Mouse (Mus musculus) erythroblast, embryonic 14.5 days (primary cell): ENCODE results near the gene Tfam. TPM values are rescaled to one million over a fixed set of nuclear protein-coding genes. Genes with fewer than 3 reads are reported as not detected.

ENCODE experiments used
- H3K27me3 ChIP-seq: 2 replicates; pipeline ENCODE4 v1.6.1; 2012; ENCODE audit warnings: inconsistent platforms; ENCODE audit not compliant: control insufficient read depth
- H3K36me3 ChIP-seq: 2 replicates; pipeline ENCODE4 v1.6.1; 2012; ENCODE audit warnings: mild to moderate bottlenecking, inconsistent platforms; ENCODE audit not compliant: control insufficient read depth
- H3K4me1 ChIP-seq: 2 replicates; pipeline ENCODE4 v1.6.1; 2012; ENCODE audit warnings: inconsistent platforms; ENCODE audit not compliant: control insufficient read depth
- H3K4me3 ChIP-seq: replicated peaks from 2 replicates; pipeline ENCODE3; 2012; ENCODE audit warnings: moderate library complexity, mild to moderate bottlenecking, inconsistent platforms
- H3K9me3 ChIP-seq: 2 replicates; pipeline ENCODE4 v1.6.1; 2012; ENCODE audit warnings: low read length, inconsistent platforms, mixed read lengths; ENCODE audit not compliant: control insufficient read depth
- GATA1 ChIP-seq: IDR thresholded peaks from 2 replicates; pipeline ENCODE4 v1.6.1; 2012; ENCODE audit warnings: low read length, inconsistent platforms, mixed read lengths
- TAL1 ChIP-seq: IDR thresholded peaks from 3 replicates; pipeline ENCODE4 v1.6.1; 2012; ENCODE audit warnings: low read length, inconsistent platforms, mixed read lengths
- polyA plus RNA-seq: library from polyadenylated mRNA; stranded (reverse); fragments of >175 nt; gene quantifications from 2 replicates; pipeline ENCODE4 v1.2.3, GENCODE M21; 2012

Gene Tfam
- polyA plus RNA-seq, 1 experiment = 0.28 TPM

DNA sequence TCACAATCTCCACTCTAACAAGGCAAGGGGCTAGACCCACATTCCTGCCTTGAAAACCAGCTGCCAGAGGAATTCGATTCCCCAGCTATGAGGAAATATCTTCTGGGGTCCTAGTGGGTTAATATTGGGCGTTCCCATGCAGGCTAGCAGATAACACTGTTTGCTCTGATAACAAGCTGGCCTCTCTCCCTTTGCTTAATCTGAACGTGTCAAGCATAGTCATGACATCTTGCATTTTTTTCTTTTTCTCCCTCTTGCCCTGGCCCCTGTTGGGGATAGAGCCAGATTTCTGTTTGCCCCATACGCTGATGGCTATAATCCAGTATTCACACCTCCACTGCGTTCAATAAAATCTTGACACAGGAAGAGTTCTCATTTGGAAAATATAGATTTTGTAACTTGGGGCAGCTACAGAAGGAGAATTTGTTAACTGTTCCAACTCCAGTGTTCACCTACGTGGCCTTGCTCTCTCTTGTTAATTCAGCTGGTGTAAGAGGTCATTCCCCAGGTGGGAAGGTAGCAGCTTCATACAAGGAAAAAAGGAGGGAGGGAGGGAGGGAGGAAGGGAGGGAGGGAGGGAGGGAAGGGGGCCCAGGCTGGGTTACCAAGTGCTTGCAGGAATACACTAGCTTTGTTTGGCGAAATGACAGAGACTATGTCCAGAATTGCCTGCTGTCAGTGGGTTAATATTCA, 54.6 kb downstream of the Tfam start:
- H3K4me3 ChIP-seq = no peak overlapping the region
- TF ChIP-seq TAL1 (no peak), GATA1 (no peak)
- peaks cover 11% of the 10 kb centered on the region; the same call in 1 of the 2 replicates for H3K9me3 ChIP-seq
- no peaks in the 10 kb centered on the region for H3K27me3 ChIP-seq
- no peaks in the 10 kb centered on the region for H3K4me1 ChIP-seq
- no peaks in the 10 kb centered on the region for H3K36me3 ChIP-seq

DNA sequence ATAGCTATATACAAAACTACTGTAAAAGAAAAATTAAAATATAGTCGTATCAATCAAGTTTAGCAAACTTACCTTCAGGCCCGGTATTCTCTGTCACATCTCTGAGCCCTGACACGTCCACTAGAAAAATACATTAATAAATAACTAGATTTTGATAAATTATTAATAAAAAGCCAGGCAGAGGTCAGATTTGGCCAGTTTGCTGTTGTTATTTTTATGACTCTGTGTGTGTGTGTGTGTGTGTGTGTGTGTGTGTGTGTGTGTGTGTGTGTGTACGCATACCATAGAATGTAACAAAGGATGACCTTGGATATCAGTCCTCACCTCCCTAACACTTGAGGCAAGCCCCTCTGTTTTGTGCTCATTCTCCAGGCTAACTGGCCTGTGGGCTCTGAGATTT, 56.1 kb downstream of the Tfam start:
- no peaks in the 10 kb centered on the region for H3K36me3 ChIP-seq
- H3K27me3 ChIP-seq = no peaks in the 10 kb centered on the region
- TF ChIP-seq TAL1 = no peak
- TF ChIP-seq GATA1 = no peak
- no peak overlapping the region for H3K4me3 ChIP-seq
- no peaks in the 10 kb centered on the region for H3K4me1 ChIP-seq
- H3K9me3 ChIP-seq = peaks cover 16% of the 10 kb centered on the region

DNA sequence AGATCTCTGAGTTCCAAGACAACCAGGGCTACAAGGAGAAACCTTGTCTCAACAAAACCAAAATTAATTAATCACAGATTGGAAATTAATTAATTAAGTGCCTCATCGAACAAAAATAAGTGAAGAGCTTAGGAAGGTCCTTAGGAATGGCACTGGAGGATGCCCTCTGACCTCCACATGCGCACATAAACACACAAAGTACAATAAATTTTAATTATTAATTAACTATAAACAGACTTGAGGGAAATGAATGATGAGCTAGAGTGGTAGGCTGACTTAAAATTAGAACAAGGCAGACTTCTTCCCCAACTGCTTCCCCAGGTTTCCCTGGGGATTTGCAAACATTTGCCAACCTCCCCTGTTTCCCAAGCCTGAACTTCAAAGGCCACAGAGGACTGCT, 57.0 kb downstream of the Tfam start:
- H3K4me1 ChIP-seq = no peaks in the 10 kb centered on the region
- TF ChIP-seq GATA1 (no peak), TAL1 (no peak)

DNA sequence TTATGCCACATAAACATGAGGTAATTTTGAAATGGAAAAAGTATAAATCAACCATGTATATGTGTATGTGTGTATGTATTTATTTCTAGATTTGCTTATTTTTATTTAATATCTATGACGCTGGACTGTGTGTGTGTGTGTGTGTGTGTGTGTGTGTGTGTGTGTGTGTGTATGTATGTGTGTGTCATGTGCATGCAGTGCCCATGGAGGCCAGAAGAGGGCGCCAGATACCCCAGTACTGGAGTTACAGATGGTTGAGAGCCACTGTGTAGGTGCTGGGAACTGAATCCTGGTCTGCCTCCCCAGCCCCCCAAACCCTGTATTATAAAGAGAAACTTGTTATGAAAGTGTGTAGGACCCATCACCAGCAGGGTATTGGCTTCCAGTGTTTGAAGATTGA, 58.0 kb downstream of the Tfam start:
- no peak for TF ChIP-seq TAL1
- TF ChIP-seq GATA1 = no peak
- Histone ChIP-seq H3K9me3 (peaks cover 15% of the 10 kb centered on the region), H3K27me3 (no peaks in the 10 kb centered on the region), H3K4me3 (no peak overlapping the region), H3K4me1 (no peaks in the 10 kb centered on the region), H3K36me3 (no peaks in the 10 kb centered on the region)

More for the DNA sequence above, 57.0 kb downstream of the Tfam start:
- Histone ChIP-seq H3K9me3 (peaks cover 20% of the 10 kb centered on the region), H3K36me3 (no peaks in the 10 kb centered on the region), H3K27me3 (no peaks in the 10 kb centered on the region), H3K4me3 (no peak overlapping the region)

DNA sequence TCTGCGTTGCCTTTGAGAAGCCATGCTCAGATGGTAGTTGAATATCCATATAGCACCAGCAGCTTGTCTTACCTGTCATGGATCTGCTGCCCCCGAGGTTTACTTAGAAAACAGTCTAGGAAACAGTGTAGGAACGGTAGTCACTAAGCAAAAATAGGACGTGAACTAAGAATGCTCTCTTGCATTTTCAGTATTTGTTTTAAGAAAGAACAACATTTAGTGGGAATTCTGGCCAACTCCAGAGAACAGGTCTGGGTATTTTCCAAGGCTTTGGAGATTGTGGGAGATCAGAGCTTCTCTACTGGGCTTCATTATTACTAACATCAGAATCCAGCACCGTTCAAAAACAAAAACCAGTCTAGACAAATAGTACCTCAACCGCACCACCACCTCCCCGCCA, 60.9 kb downstream of the Tfam start:
- Histone ChIP-seq H3K36me3 (no peaks in the 10 kb centered on the region), H3K27me3 (no peaks in the 10 kb centered on the region), H3K4me3 (no peak overlapping the region), H3K9me3 (peaks cover 15% of the 10 kb centered on the region), H3K4me1 (no peaks in the 10 kb centered on the region)
- TF ChIP-seq TAL1 (no peak), GATA1 (no peak)

DNA sequence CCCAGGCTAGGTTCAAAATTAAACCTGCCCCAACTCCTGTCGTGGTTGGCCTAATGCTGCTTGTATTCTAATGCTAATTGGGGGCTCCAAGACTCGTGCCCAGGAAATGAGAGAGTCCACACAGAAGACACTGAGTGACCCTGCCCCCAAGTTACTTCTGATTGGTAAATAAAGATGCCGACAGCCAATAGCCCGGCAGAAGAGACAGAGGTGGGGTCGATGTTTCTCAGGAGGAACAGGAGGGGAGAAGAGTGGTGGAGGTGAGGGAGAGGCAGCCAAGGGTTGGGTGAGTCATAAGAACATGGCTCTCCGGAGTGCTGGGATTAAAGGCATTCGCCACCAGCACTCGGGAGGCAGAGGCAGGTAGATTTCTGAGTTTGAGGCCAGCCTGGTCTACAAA, 61.7 kb downstream of the Tfam start:
- Histone ChIP-seq H3K4me3 (no peak overlapping the region), H3K27me3 (no peaks in the 10 kb centered on the region), H3K9me3 (peaks cover 15% of the 10 kb centered on the region), H3K4me1 (no peaks in the 10 kb centered on the region), H3K36me3 (no peaks in the 10 kb centered on the region)
- no peak for TF ChIP-seq GATA1
- no peak for TF ChIP-seq TAL1

Other genes with a start within 250 kb of the Tfam start
- gene Bicc1, start 78.6 kb downstream of the Tfam start, polyA plus RNA-seq = not detected in 2 replicates
- gene Ube2d1, start 47.0 kb upstream of the Tfam start, polyA plus RNA-seq = 0.07 TPM in 1 of 2 replicates, not detected in the other
- 3.8 and 4.3 TPM in 2 replicates for gene Cisd1, start 106.7 kb upstream of the Tfam start, polyA plus RNA-seq
- 0.52 and 0.59 TPM in 2 replicates for gene Ipmk, start 109.5 kb upstream of the Tfam start, polyA plus RNA-seq